ENCODE assay signal across 7 mouse cellular contexts in genomic region chr5:139730712-139731486, GRCm38 (mm10). TPM values are rescaled to one million over a fixed set of nuclear protein-coding genes. Genes with fewer than 3 reads are reported as not detected.
DNase-seq lines count a peak whose midpoint lies in the region; ATAC-seq lines count a peak whose summit lies in the region.

No protein-coding gene starts in this region.

- WGBS in heart, embryonic 15.5 days = 36% methylated on average over 8 of the region's 8 CpGs
- 12% methylated on average over 8 of the region's 8 CpGs for WGBS in limb, embryonic 13.5 days

- ATAC-seq in heart, embryonic 15.5 days (replicated peaks; ENCODE audit: insufficient number of reproducible peaks, insufficient read depth, low FRiP score, low read depth) = 0 out of 2 replicates have a peak, but pooled peaks have one; percentile 27
- ATAC-seq in limb, embryonic 13.5 days (ENCODE audit: low FRiP score, low read depth) = no peak

- peak overlapping the region; percentile 26; the same call in 1 of the 2 replicates for H3K9ac ChIP-seq in heart, embryonic 15.5 days
- H3K9ac ChIP-seq in limb, embryonic 13.5 days = peak overlapping the region; percentile 55

- H3K27me3 ChIP-seq in heart, embryonic 15.5 days = no peaks in the 10 kb centered on the region
- H3K27me3 ChIP-seq in limb, embryonic 13.5 days = no peaks in the 10 kb centered on the region

- peak; percentile 65 for DNase-seq in left cerebral cortex, postnatal 4 days
- no peak for DNase-seq in left cerebral cortex, adult 9 months (ENCODE audit: low spot score in 2 of 2)
- peak; percentile 59 to 65 for DNase-seq in cerebellum, postnatal 14 days
- DNase-seq in thymus, postnatal 14 days = no peak
- DNase-seq in right cerebral cortex, adult 18-20 months = no peak

- H3K9me3 ChIP-seq in heart, embryonic 15.5 days (replicated peaks) = no peaks in the 10 kb centered on the region
- H3K9me3 ChIP-seq in limb, embryonic 13.5 days = no peaks in the 10 kb centered on the region

- no peaks in the 10 kb centered on the region for H3K36me3 ChIP-seq in heart, embryonic 15.5 days
- H3K36me3 ChIP-seq in limb, embryonic 13.5 days = no peaks in the 10 kb centered on the region

- intact Hi-C loops in left cerebral cortex, postnatal 4 days (cut with DNase I) = no loop called here

- H3K4me3 ChIP-seq in heart, embryonic 15.5 days = no peak overlapping the region
- H3K4me3 ChIP-seq in limb, embryonic 13.5 days = no peak overlapping the region

- H3K27ac ChIP-seq in heart, embryonic 15.5 days = peak overlapping the region; percentile 59
- H3K27ac ChIP-seq in limb, embryonic 13.5 days = peak overlapping the region; percentile 79

- H3K4me2 ChIP-seq in heart, embryonic 15.5 days = no peak overlapping the region
- peak overlapping the region; percentile 39 for H3K4me2 ChIP-seq in limb, embryonic 13.5 days (replicated peaks)

- peaks cover 39% of the 10 kb centered on the region for H3K4me1 ChIP-seq in heart, embryonic 15.5 days (replicated peaks)
- H3K4me1 ChIP-seq in limb, embryonic 13.5 days = peaks cover 56% of the 10 kb centered on the region

RNA-seq across cellular contexts. Expression of gene Micall2, which starts 5.2 kb away (rescaled TPM):
- 10 to 100 TPM; 11.4 to 11.5 TPM for total RNA-seq in left cerebral cortex, postnatal 4 days (2021)
- 1.3 and 2.4 TPM in 2 replicates for polyA plus RNA-seq in heart, embryonic 15.5 days (2015; fragmentation: Nextera tagmentation; extraction: Ambion mirVana)
- 5.4 and 5.9 TPM in 2 replicates for polyA plus RNA-seq in limb, embryonic 13.5 days (2015; fragmentation: Nextera tagmentation; extraction: Ambion mirVana)

RNA-seq across cellular contexts. Expression of gene Ints1, which starts 44.6 kb away (rescaled TPM):
- 100 to 1,000 TPM in 1 of 2 experiments, 10 to 100 TPM in 1; 93.1 to 108 TPM for total RNA-seq in left cerebral cortex, postnatal 4 days (2021)
- polyA plus RNA-seq in heart, embryonic 15.5 days (2015; fragmentation: Nextera tagmentation; extraction: Ambion mirVana) = 12.6 and 20.6 TPM in 2 replicates
- 25.2 and 29.2 TPM in 2 replicates for polyA plus RNA-seq in limb, embryonic 13.5 days (2015; fragmentation: Nextera tagmentation; extraction: Ambion mirVana)

Comparison
In these comparisons a context has a peak if more than half of its experiments do, and no peak if none do; other contexts are left out.
1. DNase-seq: peak in left cerebral cortex, postnatal 4 days (single experiment) and cerebellum, postnatal 14 days (2 of 2); none in left cerebral cortex, adult 9 months (0 of 2), thymus, postnatal 14 days (single experiment) and right cerebral cortex, adult 18-20 months (single experiment).